Mouse (Mus musculus): Measurements from ENCODE around the gene Ripply3.

DNA sequence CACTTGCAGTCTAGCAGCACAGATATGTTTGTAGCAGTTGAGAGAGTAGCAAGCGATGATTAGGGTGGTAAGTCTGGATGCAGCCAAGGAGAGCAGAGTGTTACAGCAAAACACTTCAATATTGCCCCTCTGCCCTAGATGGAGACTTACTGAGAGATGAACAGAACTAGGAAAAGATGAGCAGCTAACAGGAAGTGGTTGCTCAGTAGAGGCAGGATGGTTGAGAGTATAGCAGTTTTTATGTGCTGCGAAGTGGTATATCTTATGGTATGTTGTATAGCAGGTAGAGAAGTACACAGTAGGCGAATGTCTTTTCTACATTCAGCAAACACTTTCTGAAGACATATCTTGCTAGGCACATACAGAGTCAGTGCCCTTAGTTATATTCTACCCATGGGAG lies 55.1 kb downstream of the Ripply3 start:
- no peak for TF ChIP-seq POLR2A (IDR thresholded peaks at IDR 0.05; ENCODE audit: borderline replicate concordance, extremely low read depth, low read depth, low read length)
- TF ChIP-seq CTCF (IDR thresholded peaks at IDR 0.05; ENCODE audit: insufficient read depth, low read length): no peak

Data from lung, adult 2 months (tissue).